Mouse (Mus musculus) heart, adult 2 months (tissue): ENCODE data around the gene Atxn10.

ENCODE experiments used
- CTCF ChIP-seq: fragments of 200-600 bp; IDR thresholded peaks from 2 replicates; pipeline ENCODE4 v1.8.1; 2022; ENCODE audit warnings: antibody characterized with exemption, mild to moderate bottlenecking, moderate library complexity
- POLR2A ChIP-seq: fragments of 200-500 bp; IDR thresholded peaks from 2 replicates; pipeline ENCODE4 v1.6.1; 2011; ENCODE audit warnings: mild to moderate bottlenecking, low read depth, low read length, control low read depth; ENCODE audit not compliant: insufficient read depth

GRCm38 (mm10) chr15:85464823-85465565 is 128.9 kb downstream of the Atxn10 start:
- TF ChIP-seq CTCF (no peak), POLR2A (no peak)
